Mouse (Mus musculus) hindbrain, embryonic 16.5 days (tissue): ENCODE measurements around the gene Bcl7a. TPM values are rescaled to one million over a fixed set of nuclear protein-coding genes. Genes with fewer than 3 reads are reported as not detected.

Experiments
- ATAC-seq: fragments of 200-750 bp; cut with Nextera tagmentation; 2 replicates; pipeline ENCODE4 v1.8.0; 2017; ENCODE audit warnings: moderate TSS enrichment, moderate library complexity
- H3K27ac ChIP-seq: fragments of 300-500 bp; sonication (generic); 2 replicates; pipeline ENCODE4 v1.5.1; 2014; ENCODE audit warnings: low read depth, mild to moderate bottlenecking, control low read depth, low read length, moderate library complexity
- H3K27me3 ChIP-seq: fragments of 300-500 bp; sonication (generic); replicated peaks from 2 replicates; pipeline ENCODE4 v1.6.1; 2014; ENCODE audit warnings: low read length; ENCODE audit not compliant: control insufficient read depth, insufficient read depth
- H3K36me3 ChIP-seq: fragments of 300-500 bp; sonication (generic); 2 replicates; pipeline ENCODE4 v1.6.1; 2014; ENCODE audit warnings: mild to moderate bottlenecking, low read length, moderate library complexity, mixed read lengths; ENCODE audit not compliant: control insufficient read depth, insufficient read depth
- H3K4me1 ChIP-seq: fragments of 300-500 bp; sonication (generic); 2 replicates; pipeline ENCODE4 v1.6.1; 2014; ENCODE audit warnings: low read depth, low read length; ENCODE audit not compliant: control insufficient read depth, insufficient read depth
- H3K4me2 ChIP-seq: fragments of 300-500 bp; sonication (generic); 2 replicates; pipeline ENCODE4 v1.6.1; 2014; ENCODE audit warnings: mild to moderate bottlenecking, low read length, control low read depth, moderate library complexity
- H3K4me3 ChIP-seq: fragments of 300-500 bp; sonication (generic); 2 replicates; pipeline ENCODE4 v1.5.1; 2014; ENCODE audit warnings: mild to moderate bottlenecking, low read length, control low read depth, moderate library complexity
- H3K9ac ChIP-seq: fragments of 300-500 bp; sonication (generic); 2 replicates; pipeline ENCODE4 v1.6.1; 2014; ENCODE audit warnings: low read depth, mild to moderate bottlenecking, control low read depth, low read length, moderate library complexity
- H3K9me3 ChIP-seq: fragments of 300-500 bp; sonication (generic); 2 replicates; pipeline ENCODE4 v1.6.1; 2014; ENCODE audit warnings: mild to moderate bottlenecking, low read length, moderate library complexity; ENCODE audit not compliant: control insufficient read depth
- WGBS: fragments of 180-500 bp; shearing (Covaris S2); extraction: QIAGEN DNeasy Blood & Tissue Kit; methylation state at CpG from one replicate; pipeline ENCODE4 v1.1.7; 2014; 5-methylcytosine and 5-hydroxymethylcytosine counted together
- polyA plus RNA-seq: library from polyadenylated mRNA; unstranded; fragments of >200 nt; fragmentation: Nextera tagmentation; extraction: Ambion mirVana; gene quantifications from 2 replicates; pipeline ENCODE4 v1.2.1, GENCODE M21; 2015

Bcl7a gene
- polyA plus RNA-seq = 31.1 and 36.7 TPM in 2 replicates

- peak within 1 kb of the TSS; percentile 87 for H3K4me2 ChIP-seq
- H3K27me3 ChIP-seq = no peaks in the 10 kb centered on the region
- under 1% methylated on average over 57 of the region's 69 CpGs for WGBS
- H3K4me3 ChIP-seq = peak within 1 kb of the TSS; percentile 94
- peak within 1 kb of the TSS; percentile 90 for H3K9ac ChIP-seq
- ATAC-seq = peak; percentile 85
- H3K36me3 ChIP-seq = no peaks in the 10 kb centered on the region
- H3K27ac ChIP-seq = peak within 1 kb of the TSS; percentile 99
- peaks cover 22% of the 10 kb centered on the region for H3K4me1 ChIP-seq
- H3K9me3 ChIP-seq = no peaks in the 10 kb centered on the region
Measured at GRCm38 (mm10) chr5:123343707-123344627, at the start of gene Bcl7a. Gene Bcl7a, plus strand, starts transcription at chr5:123343834.

DNA sequence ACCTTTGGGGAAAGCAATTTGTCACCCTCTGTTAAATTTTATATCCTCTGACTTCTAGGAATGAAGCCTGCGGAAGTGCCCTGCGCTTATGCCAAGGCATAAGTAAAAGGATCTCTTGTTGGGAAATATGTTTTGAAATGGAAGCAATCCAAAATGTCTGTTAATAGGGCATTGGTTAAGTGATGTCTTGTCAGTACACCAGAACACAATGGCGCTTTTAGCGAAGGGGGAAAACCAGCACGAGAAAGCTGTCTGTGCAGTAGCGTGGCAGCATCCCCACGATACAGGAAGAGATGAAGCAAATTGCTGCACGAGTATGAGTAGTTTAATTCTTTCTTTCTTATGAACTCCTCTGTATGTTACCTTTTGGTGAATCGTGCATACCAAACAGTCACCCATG lies 49.0 kb upstream of the Bcl7a start:
- ATAC-seq = no peak
- 46% methylated on average over 9 of the region's 9 CpGs for WGBS
- H3K4me3 ChIP-seq = no peak overlapping the region
- no peaks in the 10 kb centered on the region; the same call in 1 of the 2 replicates for H3K4me1 ChIP-seq
- no peaks in the 10 kb centered on the region for H3K27me3 ChIP-seq
- no peak overlapping the region for H3K4me2 ChIP-seq
- H3K36me3 ChIP-seq = no peaks in the 10 kb centered on the region
- H3K9ac ChIP-seq = no peak overlapping the region
- H3K9me3 ChIP-seq = no peaks in the 10 kb centered on the region
- H3K27ac ChIP-seq = no peak overlapping the region

DNA sequence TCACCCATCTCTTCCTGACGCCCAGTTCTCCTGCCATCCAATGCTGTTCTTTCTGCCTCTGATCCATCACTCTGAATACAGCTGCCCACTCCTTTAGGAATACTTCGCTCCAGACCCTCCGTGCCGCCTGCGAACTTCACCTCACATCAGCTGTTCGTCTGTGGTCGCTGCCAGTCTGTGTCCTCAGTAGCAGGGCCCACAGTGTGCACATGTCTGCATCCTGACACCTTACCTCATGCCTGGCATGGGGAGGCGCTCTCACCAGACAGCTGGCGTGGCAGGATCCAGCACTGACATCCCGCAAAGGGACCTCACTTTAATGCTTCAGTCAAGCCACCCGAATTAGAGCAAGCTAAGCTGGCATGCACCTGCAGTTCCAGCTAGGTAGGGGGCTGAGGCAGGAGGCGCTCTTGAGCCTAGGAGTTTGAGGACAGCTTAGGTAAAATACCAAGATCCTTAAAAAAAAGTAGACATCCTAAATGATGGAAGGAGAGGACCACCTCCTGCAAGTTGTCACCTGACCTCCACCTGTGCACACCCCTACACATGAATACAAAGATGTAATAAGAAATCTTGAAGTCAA lies 47.3 kb upstream of the Bcl7a start:
- WGBS = 70% methylated on average over 12 of the region's 12 CpGs
- no peak overlapping the region for H3K4me2 ChIP-seq
- no peaks in the 10 kb centered on the region for H3K27me3 ChIP-seq
- no peak overlapping the region for H3K27ac ChIP-seq
- H3K36me3 ChIP-seq = no peaks in the 10 kb centered on the region
- H3K4me1 ChIP-seq = peaks cover 3% of the 10 kb centered on the region; the same call in 1 of the 2 replicates
- H3K9ac ChIP-seq = no peak overlapping the region
- H3K4me3 ChIP-seq = no peak overlapping the region
- ATAC-seq = no peak
- no peaks in the 10 kb centered on the region for H3K9me3 ChIP-seq

DNA sequence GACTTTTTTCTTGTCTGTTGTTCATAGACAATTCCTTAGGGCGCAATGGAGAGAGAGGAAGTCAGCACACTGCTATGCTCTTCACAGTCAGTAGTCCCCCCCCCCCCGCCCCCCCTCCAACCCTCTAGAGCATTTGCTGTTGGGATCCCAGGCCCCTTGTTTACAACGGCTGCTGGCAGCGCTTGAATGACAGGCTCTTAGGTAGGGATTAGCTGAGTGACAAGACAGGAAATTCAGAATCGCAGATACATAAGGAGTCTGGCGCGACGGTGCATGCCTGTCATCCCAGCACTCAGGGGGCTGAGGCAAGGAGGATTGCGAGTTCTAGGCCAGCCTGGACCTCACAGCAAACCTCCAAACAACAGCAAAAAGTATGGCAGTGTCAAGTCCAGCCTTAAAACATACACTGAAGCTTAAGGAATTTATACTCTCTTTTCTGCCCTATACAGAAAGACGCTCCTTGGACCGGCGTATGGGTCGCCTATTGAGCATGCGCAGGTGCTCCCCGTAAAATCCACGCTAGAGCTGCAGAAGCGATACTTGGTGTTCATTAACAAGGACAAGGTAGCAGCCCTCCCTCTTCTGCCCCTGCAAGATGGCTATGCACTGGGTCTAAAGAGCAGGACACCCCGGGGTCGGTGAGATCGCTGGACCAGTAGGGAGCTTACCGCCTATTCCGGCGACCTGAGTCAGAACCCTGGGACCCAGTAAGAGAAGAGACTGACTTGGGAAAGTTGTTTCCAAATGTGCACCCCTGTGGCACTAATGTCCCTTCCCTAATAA lies 46.5 kb upstream of the Bcl7a start:
- Histone ChIP-seq H3K36me3 (no peaks in the 10 kb centered on the region), H3K4me2 (no peak overlapping the region), H3K27ac (no peak overlapping the region), H3K4me3 (no peak overlapping the region), H3K27me3 (no peaks in the 10 kb centered on the region), H3K9me3 (no peaks in the 10 kb centered on the region), H3K9ac (no peak overlapping the region), H3K4me1 (peaks cover 8% of the 10 kb centered on the region)
- ATAC-seq = no peak
- WGBS = 63% methylated on average over 23 of the region's 23 CpGs

GRCm38 (mm10) chr5:123297830-123298229 lies 45.8 kb upstream of the Bcl7a start:
- ATAC-seq = no peak
- H3K9me3 ChIP-seq = no peaks in the 10 kb centered on the region
- H3K27ac ChIP-seq = no peak overlapping the region
- 79% methylated on average over 7 of the region's 7 CpGs for WGBS
- H3K4me2 ChIP-seq = no peak overlapping the region
- H3K4me3 ChIP-seq = no peak overlapping the region
- H3K4me1 ChIP-seq = peaks cover 9% of the 10 kb centered on the region
- no peak overlapping the region for H3K9ac ChIP-seq
- no peaks in the 10 kb centered on the region for H3K36me3 ChIP-seq
- no peaks in the 10 kb centered on the region for H3K27me3 ChIP-seq

DNA sequence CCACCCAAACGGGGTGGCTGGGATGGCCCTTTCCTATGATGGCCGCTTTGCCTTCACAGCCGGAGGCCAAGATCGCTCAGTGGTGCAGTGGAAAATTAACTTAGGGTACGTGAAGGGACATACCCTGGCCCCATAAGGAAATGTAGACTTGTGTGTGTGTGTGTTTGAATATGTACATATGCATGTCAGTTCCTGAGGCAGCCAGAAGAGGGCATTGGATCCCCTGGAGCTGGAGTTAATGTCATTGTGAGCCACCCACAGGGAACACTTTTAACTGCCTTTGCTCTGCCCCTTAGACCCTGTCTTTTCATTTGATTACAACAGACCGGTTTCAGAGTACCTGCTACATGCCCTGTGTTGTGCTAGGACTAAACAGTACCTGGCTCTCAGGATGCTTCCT lies 45.1 kb upstream of the Bcl7a start:
- Histone ChIP-seq H3K4me3 (no peak overlapping the region), H3K27me3 (no peaks in the 10 kb centered on the region), H3K4me2 (no peak overlapping the region), H3K27ac (no peak overlapping the region), H3K9ac (no peak overlapping the region), H3K4me1 (peaks cover 9% of the 10 kb centered on the region), H3K9me3 (no peaks in the 10 kb centered on the region), H3K36me3 (no peaks in the 10 kb centered on the region)
- ATAC-seq = no peak
- WGBS = 88% methylated on average over 6 of the region's 6 CpGs

DNA sequence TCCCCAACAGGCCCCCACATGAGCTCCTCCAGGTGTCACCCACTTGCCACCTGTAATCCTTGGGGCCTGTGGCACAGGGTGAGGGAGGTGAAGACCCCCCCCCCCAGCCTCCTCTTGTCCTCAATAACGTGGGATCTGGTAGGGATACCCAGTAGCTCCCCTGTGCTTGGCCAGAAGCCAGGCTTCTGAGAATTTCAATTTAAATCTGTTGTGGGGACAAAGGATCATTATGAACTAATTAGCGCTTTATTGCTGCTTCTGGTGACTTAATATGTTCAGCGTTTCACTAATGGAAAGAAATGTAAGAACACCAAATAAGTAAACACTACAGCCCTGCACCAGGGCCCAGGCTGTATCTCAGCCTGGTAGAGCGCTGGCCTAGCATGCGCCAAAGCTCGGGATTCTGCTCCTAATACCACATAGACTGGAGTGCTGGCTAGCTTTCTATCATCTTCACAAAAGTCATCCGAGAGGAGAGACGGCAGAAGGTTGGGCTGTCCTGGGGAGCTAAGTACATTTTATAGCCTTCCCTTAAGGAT lies 43.1 kb upstream of the Bcl7a start:
- ATAC-seq = no peak
- Histone ChIP-seq H3K4me1 (peaks cover 9% of the 10 kb centered on the region), H3K9ac (no peak overlapping the region), H3K4me3 (no peak overlapping the region), H3K27me3 (no peaks in the 10 kb centered on the region; the same call in 1 of the 2 replicates), H3K36me3 (no peaks in the 10 kb centered on the region), H3K4me2 (no peak overlapping the region; the same call in 1 of the 2 replicates), H3K27ac (no peak overlapping the region), H3K9me3 (no peaks in the 10 kb centered on the region)
- WGBS = 48% methylated on average over 8 of the region's 8 CpGs

DNA sequence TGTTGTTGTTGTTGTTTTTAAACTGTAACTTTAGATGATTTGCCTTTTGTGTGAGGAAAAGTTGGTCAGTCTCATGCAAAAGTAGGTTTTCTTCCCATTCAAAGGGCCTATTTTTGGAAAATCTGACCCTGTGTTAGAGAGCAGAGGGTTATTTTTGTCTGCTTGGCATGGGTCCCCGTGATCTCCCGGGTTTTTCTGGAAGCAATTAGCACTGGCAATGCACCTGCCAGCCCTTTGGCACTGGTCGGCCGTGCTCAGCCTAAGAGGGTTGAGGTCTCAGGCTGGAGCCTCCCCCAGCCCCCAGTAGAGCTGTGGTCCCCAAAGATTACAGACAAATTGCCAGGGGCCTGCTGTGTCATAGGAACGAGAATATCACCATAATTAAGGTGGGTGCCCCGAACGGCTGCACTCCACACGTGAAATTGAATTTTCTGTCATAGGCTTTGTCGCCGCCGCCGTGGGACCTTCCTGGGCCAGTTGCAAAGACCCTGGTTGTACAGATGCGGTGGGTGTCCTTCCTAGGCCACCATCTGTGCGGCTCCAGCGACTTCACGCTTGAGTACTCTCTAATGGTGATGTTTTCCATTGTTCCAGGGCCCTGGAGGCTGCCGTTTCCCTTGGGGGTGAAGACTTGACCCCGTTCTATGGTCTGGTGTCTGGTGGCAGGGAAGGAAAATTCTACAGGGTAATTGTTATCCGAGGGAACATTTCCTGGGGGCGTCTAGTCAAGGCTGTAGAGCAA lies 41.7 kb upstream of the Bcl7a start:
- WGBS = 21% methylated on average over 20 of the region's 20 CpGs
- Histone ChIP-seq H3K27ac (no peak overlapping the region), H3K4me3 (no peak overlapping the region), H3K9me3 (no peaks in the 10 kb centered on the region), H3K9ac (no peak overlapping the region), H3K4me1 (peaks cover 9% of the 10 kb centered on the region), H3K27me3 (no peaks in the 10 kb centered on the region; the same call in 1 of the 2 replicates), H3K4me2 (no peak overlapping the region), H3K36me3 (no peaks in the 10 kb centered on the region)
- ATAC-seq = no peak
